Mouse (Mus musculus) B cell, adult 67 days (primary cell): ENCODE measurements around the gene Wdr73. TPM values are rescaled to one million over a fixed set of nuclear protein-coding genes. Genes with fewer than 3 reads are reported as not detected.

Experiments
- total RNA-seq, 2 experiments: library from RNA; stranded (reverse); gene quantifications; 4 replicates each; pipeline ENCODE4 v1.2.4; 2023

Gene Wdr73
- 10 to 100 TPM; 22.1 to 22.9 TPM for total RNA-seq

DNA sequence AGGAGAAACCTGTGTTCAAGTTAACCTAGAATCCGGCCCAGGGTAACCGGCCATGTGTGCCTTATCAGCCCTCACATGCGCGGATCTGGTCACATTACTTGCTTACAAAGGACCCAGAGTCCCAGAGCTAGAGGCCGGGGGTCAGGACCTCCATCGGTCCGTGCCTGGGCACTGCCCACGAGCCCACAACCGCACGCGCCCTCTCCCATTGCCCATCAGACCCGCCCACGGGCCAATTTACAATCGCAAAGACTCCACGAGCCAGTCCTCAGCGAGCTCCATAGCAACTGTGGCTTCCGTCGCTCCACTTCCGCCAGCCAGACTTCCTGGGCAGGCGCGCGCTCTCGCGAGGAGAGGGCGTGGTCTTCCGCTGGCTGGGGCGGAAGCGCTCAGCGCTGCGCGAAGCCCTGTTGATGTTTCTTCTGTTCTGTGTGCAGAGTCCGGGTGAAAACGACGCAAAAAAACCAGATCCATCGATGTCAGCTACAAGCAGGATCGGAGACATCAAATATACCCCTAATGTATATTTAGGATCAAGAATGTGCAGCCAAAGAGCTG lies at the start of gene Wdr73:
Gene Wdr73 (minus strand): TSS at position 326 of the 558 bp plus-strand sequence.

DNA sequence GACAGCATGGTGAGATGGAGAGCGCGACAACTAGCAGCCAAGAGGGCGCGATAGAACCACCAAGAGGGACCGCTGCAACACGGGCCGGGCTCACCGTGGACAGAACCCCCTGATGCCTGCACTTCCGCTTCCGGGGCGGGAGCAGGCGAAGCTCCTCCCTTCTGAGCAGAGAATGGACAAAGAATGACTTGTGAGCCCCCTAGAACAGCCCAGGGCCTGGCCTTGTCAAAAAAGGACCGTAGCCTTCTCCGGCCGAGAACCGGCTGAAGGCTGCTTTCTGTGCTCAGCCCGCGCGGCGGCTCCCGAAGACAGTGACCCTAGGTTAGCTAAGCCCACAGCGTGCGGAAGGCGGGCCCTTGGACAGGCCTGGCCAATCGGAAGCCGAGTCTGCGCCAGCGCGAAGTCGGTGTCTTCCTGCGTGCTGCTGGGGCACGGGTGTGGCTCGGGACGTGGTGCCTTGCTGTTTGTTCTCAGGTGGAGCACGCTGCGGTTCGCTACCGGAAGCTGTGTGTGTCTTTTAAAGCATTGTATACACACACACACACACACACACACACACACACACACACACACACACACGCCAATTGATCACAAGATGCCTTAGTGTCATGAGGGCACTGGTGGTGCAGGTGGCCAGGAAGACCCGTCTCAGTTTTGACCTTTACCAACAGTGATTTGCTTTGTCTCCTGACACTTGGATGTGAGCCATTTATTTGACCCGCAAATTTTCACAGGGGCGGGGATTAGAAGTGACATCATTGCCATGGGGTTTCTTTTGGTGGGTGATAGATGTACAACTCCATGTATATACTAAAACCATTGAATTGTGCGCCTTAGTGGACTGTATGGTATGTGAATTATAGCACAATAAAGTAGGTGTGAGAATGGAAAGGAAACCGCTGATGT lies 46.6 kb upstream of the Wdr73 start, which contains the start of gene Sec11a:
Gene Sec11a (minus strand): TSS at position 336 of the 906 bp plus-strand sequence.

GRCm38 (mm10) chr7:80904921-80905515 lies 3.9 kb upstream of the Wdr73 start, which contains the start of gene Nmb:
TSS of gene Nmb (minus strand) at chr7:80905076.

DNA sequence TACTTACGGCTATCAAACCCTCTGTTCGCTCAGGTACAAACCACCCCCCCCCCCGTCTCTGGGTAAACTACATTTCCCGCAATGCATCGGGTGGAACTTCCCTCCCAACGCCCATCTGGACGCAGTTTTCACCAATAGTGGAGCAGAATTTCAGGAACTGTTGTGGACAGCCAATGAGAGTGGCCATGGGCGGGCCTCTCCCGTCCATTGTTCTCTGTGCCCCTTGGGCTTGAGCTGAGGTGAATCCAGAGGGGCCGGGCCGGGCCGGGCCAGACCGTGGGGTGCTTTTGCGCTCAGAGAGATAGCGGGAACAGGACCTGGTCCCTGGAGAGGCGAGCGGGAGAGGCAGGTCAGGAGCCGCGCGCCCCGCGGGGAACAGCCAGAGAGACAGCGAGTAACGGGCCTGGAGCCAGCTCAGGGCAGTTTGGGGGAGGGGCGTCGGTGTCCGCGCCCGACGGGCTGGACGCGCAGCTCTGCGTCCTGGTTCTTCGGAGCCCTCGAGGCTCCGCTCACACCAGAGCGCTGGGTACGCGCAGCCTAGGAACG lies 40.3 kb downstream of the Wdr73 start, which contains the start of gene Zscan2:
Gene Zscan2 (plus strand): TSS at position 192 of the 546 bp plus-strand sequence.

Other genes starting within 250 kb of the Wdr73 start
- gene Crtc3, start 212.4 kb downstream of the Wdr73 start, total RNA-seq = 10 to 100 TPM; 34.4 to 41.4 TPM
- 100 to 1,000 TPM; 481 to 510 TPM for gene Iqgap1, start 75.3 kb downstream of the Wdr73 start, total RNA-seq
- 10 to 100 TPM in 1 of 2 experiments, 1 to 10 TPM in 1; 8.0 to 14.0 TPM for gene Zscan2, start 40.3 kb downstream of the Wdr73 start, total RNA-seq
- 10 to 100 TPM; 10.4 to 14.0 TPM for gene Nmb, start 3.8 kb upstream of the Wdr73 start, total RNA-seq
- gene Sec11a, start 46.5 kb upstream of the Wdr73 start, total RNA-seq = 10 to 100 TPM; 71.6 to 79.3 TPM
- 100 to 1,000 TPM; 103 to 121 TPM for gene Zfp592, start 92.4 kb upstream of the Wdr73 start, total RNA-seq
- under 1 TPM; 0.23 to 0.42 TPM for gene Alpk3, start 156.3 kb upstream of the Wdr73 start, total RNA-seq
- gene Slc28a1, start 213.5 kb upstream of the Wdr73 start, total RNA-seq = not detected